Mouse (Mus musculus): Measurements from ENCODE around the gene Gna11.

DNA sequence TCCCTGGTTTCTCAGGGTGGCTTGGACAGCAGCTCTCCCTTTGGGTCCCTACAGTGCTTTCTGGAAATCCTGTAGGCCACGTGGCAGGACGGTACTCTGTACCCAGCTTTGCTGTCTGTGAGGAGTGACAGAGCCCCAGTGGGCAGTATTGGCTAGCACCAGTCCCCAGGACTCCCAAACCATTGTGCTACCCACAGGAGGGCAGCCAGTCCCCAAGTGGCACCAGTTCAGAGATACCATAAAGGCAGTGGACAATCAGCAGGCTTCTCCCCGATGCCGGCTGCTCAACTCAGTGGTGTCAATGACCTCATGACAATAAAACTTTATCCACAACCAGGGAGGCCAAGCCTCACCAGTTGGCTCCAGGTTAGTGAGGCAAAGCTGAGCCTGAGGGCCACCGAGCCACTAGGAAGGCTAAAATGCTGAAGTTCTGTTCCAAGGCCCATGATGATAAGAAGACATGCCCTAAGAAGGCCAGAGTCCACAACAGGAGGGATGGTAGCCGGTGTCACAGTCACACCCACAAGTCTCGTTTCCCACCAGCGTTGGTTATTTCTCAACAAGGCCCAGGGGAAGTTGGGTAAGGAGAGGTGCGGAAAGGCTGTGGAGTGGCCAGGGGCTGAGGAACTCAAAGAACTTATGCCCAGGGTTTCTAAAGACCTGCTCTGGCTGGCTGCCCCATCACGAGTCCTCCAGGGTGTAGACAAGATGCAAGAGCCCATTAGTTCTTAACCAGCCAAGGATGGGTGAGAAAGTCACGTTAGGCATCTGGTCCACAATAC is 50.5 kb downstream of the Gna11 start:
- TF ChIP-seq CTCF (IDR thresholded peaks at IDR 0.05; ENCODE audit: insufficient read depth, low read length) = no peak
- no peak for TF ChIP-seq POLR2A (IDR thresholded peaks at IDR 0.05; ENCODE audit: borderline replicate concordance, extremely low read depth, low read depth, low read length)
